Mouse (Mus musculus): ENCODE data around the gene Hcn4. TPM values are rescaled to one million over a fixed set of nuclear protein-coding genes. Genes with fewer than 3 reads are reported as not detected.

The Hcn4 gene
- total RNA-seq, 2 experiments from 2014 or later = 1.3 to 1.7 TPM

GRCm38 (mm10) chr9:58822431-58823091 lies 651 bp upstream of the Hcn4 start:
- peak; percentile 48 for DNase-seq (ENCODE audit: low spot score in 2 of 2)
- Histone ChIP-seq H3K4me3 (peak overlapping the region; percentile 71), H3K27ac (no peak overlapping the region)
- TF ChIP-seq CTCF (conservative IDR thresholded peaks at IDR 0.05) = peak; percentile 53

- no peak for TF ChIP-seq CTCF (conservative IDR thresholded peaks at IDR 0.05)
- H3K27ac ChIP-seq = no peak overlapping the region
- peak overlapping the region; percentile 71 for H3K4me3 ChIP-seq
- no peak for DNase-seq (ENCODE audit: low spot score in 2 of 2)
Observed at GRCm38 (mm10) chr9:58823918-58824215, 655 bp downstream of the Hcn4 start.

GRCm38 (mm10) chr9:58829627-58830026 lies 6.4 kb downstream of the Hcn4 start:
- H3K27ac ChIP-seq = no peak overlapping the region
- DNase-seq (ENCODE audit: low spot score in 2 of 2) = no peak
- no peak overlapping the region for H3K4me3 ChIP-seq
- no peak for TF ChIP-seq CTCF (conservative IDR thresholded peaks at IDR 0.05)

- H3K4me3 ChIP-seq = no peak overlapping the region
Observed at GRCm38 (mm10) chr9:58832939-58833338, 9.7 kb downstream of the Hcn4 start.

GRCm38 (mm10) chr9:58837174-58837573 lies 14.0 kb downstream of the Hcn4 start:
- no peak for TF ChIP-seq CTCF (conservative IDR thresholded peaks at IDR 0.05)
- no peak overlapping the region for H3K27ac ChIP-seq
- no peak overlapping the region for H3K4me3 ChIP-seq
- DNase-seq (ENCODE audit: low spot score in 2 of 2) = no peak

More at GRCm38 (mm10) chr9:58832939-58833338, 9.7 kb downstream of the Hcn4 start:
- no peak overlapping the region for H3K27ac ChIP-seq
- TF ChIP-seq CTCF (conservative IDR thresholded peaks at IDR 0.05) = no peak
- DNase-seq (ENCODE audit: low spot score in 2 of 2) = no peak

- no peak for DNase-seq (ENCODE audit: low spot score in 2 of 2)
- no peak overlapping the region for H3K27ac ChIP-seq
- no peak for TF ChIP-seq CTCF (conservative IDR thresholded peaks at IDR 0.05)
- no peak overlapping the region for H3K4me3 ChIP-seq
Observed at GRCm38 (mm10) chr9:58838504-58838903, 15.3 kb downstream of the Hcn4 start.

- DNase-seq (ENCODE audit: low spot score in 2 of 2) = no peak
- no peak overlapping the region for H3K4me3 ChIP-seq
- no peak overlapping the region for H3K27ac ChIP-seq
- no peak for TF ChIP-seq CTCF (conservative IDR thresholded peaks at IDR 0.05)
Observed at GRCm38 (mm10) chr9:58841655-58842054, 18.4 kb downstream of the Hcn4 start.

GRCm38 (mm10) chr9:58844597-58844996 lies 21.4 kb downstream of the Hcn4 start:
- no peak for DNase-seq (ENCODE audit: low spot score in 2 of 2)
- H3K27ac ChIP-seq = no peak overlapping the region

GRCm38 (mm10) chr9:58847008-58847407 lies 23.8 kb downstream of the Hcn4 start:
- no peak overlapping the region for H3K4me3 ChIP-seq
- DNase-seq (ENCODE audit: low spot score in 2 of 2) = no peak
- no peak for TF ChIP-seq CTCF (conservative IDR thresholded peaks at IDR 0.05)
- H3K27ac ChIP-seq = no peak overlapping the region

More at GRCm38 (mm10) chr9:58844597-58844996, 21.4 kb downstream of the Hcn4 start:
- no peak overlapping the region for H3K4me3 ChIP-seq
- TF ChIP-seq CTCF (conservative IDR thresholded peaks at IDR 0.05) = no peak

- DNase-seq (ENCODE audit: low spot score in 2 of 2) = no peak
- TF ChIP-seq CTCF (conservative IDR thresholded peaks at IDR 0.05) = no peak
Observed at GRCm38 (mm10) chr9:58847676-58848075, 24.5 kb downstream of the Hcn4 start.

GRCm38 (mm10) chr9:58849576-58850315 lies 26.5 kb downstream of the Hcn4 start:
- no peak for DNase-seq (ENCODE audit: low spot score in 2 of 2)
- Histone ChIP-seq H3K27ac (no peak overlapping the region), H3K4me3 (no peak overlapping the region)
- TF ChIP-seq CTCF (conservative IDR thresholded peaks at IDR 0.05) = no peak

More at GRCm38 (mm10) chr9:58847676-58848075, 24.5 kb downstream of the Hcn4 start:
- Histone ChIP-seq H3K4me3 (no peak overlapping the region), H3K27ac (no peak overlapping the region)

GRCm38 (mm10) chr9:58854931-58855330 lies 31.7 kb downstream of the Hcn4 start:
- Histone ChIP-seq H3K27ac (no peak overlapping the region), H3K4me3 (no peak overlapping the region)
- TF ChIP-seq CTCF (conservative IDR thresholded peaks at IDR 0.05) = no peak
- no peak for DNase-seq (ENCODE audit: low spot score in 2 of 2)

GRCm38 (mm10) chr9:58859080-58859635 lies 35.9 kb downstream of the Hcn4 start:
- Histone ChIP-seq H3K4me3 (no peak overlapping the region), H3K27ac (no peak overlapping the region)
- no peak for DNase-seq (ENCODE audit: low spot score in 2 of 2)
- no peak for TF ChIP-seq CTCF (conservative IDR thresholded peaks at IDR 0.05)

Data from layer of hippocampus, adult 2 months (tissue).